Mouse (Mus musculus) stomach, embryonic 15.5 days (tissue): ENCODE results near the gene Ncaph. TPM values are rescaled to one million over a fixed set of nuclear protein-coding genes. Genes with fewer than 3 reads are reported as not detected.
"Not testable (repeated sequence)": the region's sequence is repeated elsewhere in the genome, so short reads cannot be mapped to it uniquely, and the experiment has no call there.

Source experiments
- ATAC-seq: fragments of 200-750 bp; cut with Nextera tagmentation; 2 replicates; pipeline ENCODE4 v1.8.0; 2017; ENCODE audit warnings: low read depth, moderate number of reproducible peaks, moderate TSS enrichment; ENCODE audit not compliant: insufficient read depth, low FRiP score
- H3K27ac ChIP-seq: fragments of 300-500 bp; sonication (generic); 2 replicates; pipeline ENCODE4 v1.5.1; 2015; ENCODE audit warnings: mild to moderate bottlenecking, inconsistent platforms
- H3K27me3 ChIP-seq: fragments of 300-500 bp; sonication (generic); replicated peaks from 2 replicates; pipeline ENCODE4 v1.6.1; 2015; ENCODE audit warnings: inconsistent platforms
- H3K36me3 ChIP-seq: fragments of 300-500 bp; sonication (generic); 2 replicates; pipeline ENCODE4 v1.6.1; 2015; ENCODE audit warnings: inconsistent platforms
- H3K4me1 ChIP-seq: fragments of 300-500 bp; sonication (generic); 2 replicates; pipeline ENCODE4 v1.6.1; 2015; ENCODE audit warnings: inconsistent platforms
- H3K4me2 ChIP-seq: fragments of 300-500 bp; sonication (generic); 2 replicates; pipeline ENCODE4 v1.6.1; 2015; ENCODE audit warnings: mild to moderate bottlenecking, inconsistent platforms
- H3K4me3 ChIP-seq: fragments of 300-500 bp; sonication (generic); replicated peaks from 2 replicates; pipeline ENCODE4 v1.5.1; 2015; ENCODE audit warnings: inconsistent platforms
- H3K9ac ChIP-seq: fragments of 300-500 bp; sonication (generic); 2 replicates; pipeline ENCODE4 v1.6.1; 2015; ENCODE audit warnings: inconsistent platforms
- H3K9me3 ChIP-seq: fragments of 300-500 bp; sonication (generic); 2 replicates; pipeline ENCODE4 v1.6.1; 2016; ENCODE audit warnings: inconsistent platforms
- WGBS: fragments of 180-500 bp; shearing (Covaris S2); methylation state at CpG from one replicate; pipeline ENCODE4 v1.1.7; 2015; 5-methylcytosine and 5-hydroxymethylcytosine counted together
- polyA plus RNA-seq: library from polyadenylated mRNA; unstranded; fragments of >200 nt; fragmentation: Nextera tagmentation; extraction: Ambion mirVana; gene quantifications from 2 replicates; pipeline ENCODE4 v1.2.1, GENCODE M21; 2015

The Ncaph gene
- polyA plus RNA-seq, 1 experiment from 2014 or later, result 73.9 TPM

GRCm38 (mm10) chr2:127079881-127080590 is 53.7 kb downstream of the Ncaph start:
- no peaks in the 10 kb centered on the region for H3K9me3 ChIP-seq
- H3K27ac ChIP-seq, result no peak overlapping the region; the same call in 1 of the 2 replicates

GRCm38 (mm10) chr2:127079066-127079465 is 54.7 kb downstream of the Ncaph start:
- not testable (repeated sequence) for ATAC-seq, H3K4me2 ChIP-seq, H3K27ac ChIP-seq, H3K4me1 ChIP-seq, H3K9me3 ChIP-seq, H3K4me3 ChIP-seq, H3K9ac ChIP-seq, H3K27me3 ChIP-seq, H3K36me3 ChIP-seq
- WGBS, result 48% methylated on average over 2 of the region's 2 CpGs

More at GRCm38 (mm10) chr2:127079881-127080590, 53.7 kb downstream of the Ncaph start:
- Histone ChIP-seq H3K4me3 (no peak overlapping the region), H3K27me3 (no peaks in the 10 kb centered on the region), H3K4me2 (no peak overlapping the region), H3K9ac (no peak overlapping the region), H3K4me1 (no peaks in the 10 kb centered on the region), H3K36me3 (no peaks in the 10 kb centered on the region)
- ATAC-seq, result no peak
- WGBS, result 83% methylated on average over 11 of the region's 11 CpGs

- no peak overlapping the region for H3K9ac ChIP-seq
- no peak overlapping the region for H3K27ac ChIP-seq
- no peaks in the 10 kb centered on the region for H3K4me1 ChIP-seq
- no peaks in the 10 kb centered on the region for H3K36me3 ChIP-seq
- H3K27me3 ChIP-seq, result no peaks in the 10 kb centered on the region
- ATAC-seq, result no peak
- no peak overlapping the region for H3K4me3 ChIP-seq
- no peaks in the 10 kb centered on the region for H3K9me3 ChIP-seq
- 68% methylated on average over 9 of the region's 9 CpGs for WGBS
- H3K4me2 ChIP-seq, result no peak overlapping the region
These were observed 56.1 kb downstream of the Ncaph start for GRCm38 (mm10) chr2:127077611-127078010.

GRCm38 (mm10) chr2:127074116-127074515 is 59.6 kb downstream of the Ncaph start:
- no peaks in the 10 kb centered on the region for H3K36me3 ChIP-seq
- no peak for ATAC-seq
- no peak overlapping the region for H3K4me3 ChIP-seq
- no peak overlapping the region for H3K27ac ChIP-seq
- WGBS, result 87% methylated on average over 2 of the region's 2 CpGs
- H3K4me1 ChIP-seq, result peaks cover 5% of the 10 kb centered on the region
- H3K4me2 ChIP-seq, result no peak overlapping the region
- H3K9me3 ChIP-seq, result no peaks in the 10 kb centered on the region
- no peak overlapping the region for H3K9ac ChIP-seq
- no peaks in the 10 kb centered on the region for H3K27me3 ChIP-seq

GRCm38 (mm10) chr2:127070879-127071278 is 62.9 kb downstream of the Ncaph start:
- H3K4me2 ChIP-seq, result peak overlapping the region; percentile 69
- no peaks in the 10 kb centered on the region for H3K27me3 ChIP-seq
- 10% methylated on average over 9 of the region's 9 CpGs for WGBS
- H3K9me3 ChIP-seq, result no peaks in the 10 kb centered on the region
- H3K4me1 ChIP-seq, result peaks cover 5% of the 10 kb centered on the region
- 0 out of 2 replicates have a peak, but pooled peaks cover 3% of the 10 kb centered on the region for H3K36me3 ChIP-seq
- ATAC-seq, result peak; percentile 28; the same call in 1 of the 2 replicates
- H3K4me3 ChIP-seq, result peak overlapping the region; percentile 67
- peak overlapping the region; percentile 27; the same call in 1 of the 2 replicates for H3K27ac ChIP-seq
- peak overlapping the region; percentile 71 for H3K9ac ChIP-seq

- peak; percentile 99 for ATAC-seq
- under 1% methylated on average over 32 of the region's 32 CpGs for WGBS
These were observed 63.3 kb downstream of the Ncaph start, which contains the start of gene Blvra for GRCm38 (mm10) chr2:127070435-127070841. Gene Blvra, plus strand, starts transcription at chr2:127070665.

GRCm38 (mm10) chr2:127069781-127070434 is 63.8 kb downstream of the Ncaph start:
- peaks cover 5% of the 10 kb centered on the region for H3K4me1 ChIP-seq
- H3K27ac ChIP-seq, result 0 out of 2 replicates have a peak overlapping the region, but pooled peaks have one; percentile 26
- peak overlapping the region; percentile 23; the same call in 1 of the 2 replicates for H3K9ac ChIP-seq
- H3K4me3 ChIP-seq, result peak overlapping the region; percentile 67
- H3K9me3 ChIP-seq, result no peaks in the 10 kb centered on the region
- no peak for ATAC-seq
- 0 out of 2 replicates have a peak, but pooled peaks cover 3% of the 10 kb centered on the region for H3K36me3 ChIP-seq
- H3K27me3 ChIP-seq, result no peaks in the 10 kb centered on the region
- H3K4me2 ChIP-seq, result peak overlapping the region; percentile 69
- 16% methylated on average over 11 of the region's 11 CpGs for WGBS

More at GRCm38 (mm10) chr2:127070435-127070841, 63.3 kb downstream of the Ncaph start, which contains the start of gene Blvra:
- peak within 1 kb of the TSS; percentile 67 for H3K4me3 ChIP-seq
- H3K36me3 ChIP-seq, result 0 out of 2 replicates have a peak, but pooled peaks cover 3% of the 10 kb centered on the region
- no peaks in the 10 kb centered on the region for H3K9me3 ChIP-seq
- peaks cover 5% of the 10 kb centered on the region for H3K4me1 ChIP-seq
- peak within 1 kb of the TSS; percentile 71 for H3K9ac ChIP-seq
- no peaks in the 10 kb centered on the region for H3K27me3 ChIP-seq
- H3K27ac ChIP-seq, result peak within 1 kb of the TSS; percentile 27; the same call in 1 of the 2 replicates
- peak within 1 kb of the TSS; percentile 69 for H3K4me2 ChIP-seq

GRCm38 (mm10) chr2:127068806-127069205 is 64.9 kb downstream of the Ncaph start:
- WGBS, result 82% methylated on average over 7 of the region's 7 CpGs
- Histone ChIP-seq H3K4me2 (no peak overlapping the region), H3K4me3 (no peak overlapping the region), H3K9me3 (no peaks in the 10 kb centered on the region), H3K27ac (no peak overlapping the region), H3K27me3 (no peaks in the 10 kb centered on the region), H3K36me3 (0 out of 2 replicates have a peak, but pooled peaks cover 3% of the 10 kb centered on the region), H3K4me1 (peaks cover 5% of the 10 kb centered on the region), H3K9ac (no peak overlapping the region)
- ATAC-seq, result no peak

- H3K27me3 ChIP-seq, result no peaks in the 10 kb centered on the region
- no peak overlapping the region for H3K9ac ChIP-seq
- no peak overlapping the region for H3K4me3 ChIP-seq
- no peak for ATAC-seq
- WGBS, result 95% methylated on average over 9 of the region's 9 CpGs
- no peak overlapping the region for H3K27ac ChIP-seq
- no peaks in the 10 kb centered on the region for H3K9me3 ChIP-seq
- no peak overlapping the region for H3K4me2 ChIP-seq
- H3K36me3 ChIP-seq, result peaks cover 23% of the 10 kb centered on the region
- H3K4me1 ChIP-seq, result no peaks in the 10 kb centered on the region
These were observed 72.3 kb downstream of the Ncaph start for GRCm38 (mm10) chr2:127061471-127061870.

Other genes starting within 250 kb of the Ncaph start
- gene Sppl2a, start 200.7 kb downstream of the Ncaph start, polyA plus RNA-seq, result 48.3 and 48.4 TPM in 2 replicates
- gene Ap4e1, start 125.2 kb downstream of the Ncaph start, polyA plus RNA-seq, result 9.6 and 9.9 TPM in 2 replicates
- gene Blvra, start 63.3 kb downstream of the Ncaph start, polyA plus RNA-seq, result 52.6 and 53.9 TPM in 2 replicates
- 28.8 and 29.9 TPM in 2 replicates for gene Itpripl1, start 9.5 kb upstream of the Ncaph start, polyA plus RNA-seq
- gene 1810024B03Rik, start 74.3 kb upstream of the Ncaph start, polyA plus RNA-seq, result 1.9 and 2.0 TPM in 2 replicates
- 40.3 and 47.1 TPM in 2 replicates for gene Snrnp200, start 74.4 kb upstream of the Ncaph start, polyA plus RNA-seq
- 52.3 and 61.7 TPM in 2 replicates for gene Ciao1, start 113.9 kb upstream of the Ncaph start, polyA plus RNA-seq
- 29.2 and 29.4 TPM in 2 replicates for gene Tmem127, start 114.0 kb upstream of the Ncaph start, polyA plus RNA-seq
- 73.7 and 81.4 TPM in 2 replicates for gene Stard7, start 136.3 kb upstream of the Ncaph start, polyA plus RNA-seq
- 4.5 and 6.4 TPM in 2 replicates for gene Dusp2, start 202.2 kb upstream of the Ncaph start, polyA plus RNA-seq
- gene Astl, start 204.7 kb upstream of the Ncaph start, polyA plus RNA-seq, result not detected in 2 replicates
- gene Adra2b, start 229.3 kb upstream of the Ncaph start, polyA plus RNA-seq, result 2.6 and 3.2 TPM in 2 replicates